ENCODE assay signal across 10 mouse cellular contexts in genomic region chr9:64240681-64241080, GRCm38 (mm10). TPM values are rescaled to one million over a fixed set of nuclear protein-coding genes. Genes with fewer than 3 reads are reported as not detected.
DNase-seq lines count a peak whose midpoint lies in the region; ATAC-seq and TF ChIP-seq lines count a peak whose summit lies in the region.
"Had no signal": no experiment of that assay in that cellular context is flagged by ENCODE, and none has a peak within 500 bp of the region (broad histone marks: within the 10 kb centered on the region; RNA-seq: fewer than 3 reads in every experiment).

No protein-coding gene starts in this region.

- DNase-seq in forebrain, embryonic 11.5 days (ENCODE audit: low spot score) = peak; percentile 49
- DNase-seq in ES-CJ7 (ENCODE audit: low read depth, low spot score) = peak; percentile 78
- DNase-seq in heart, adult 9 months (ENCODE audit: low spot score in 2 of 2) = peak; percentile 23 to 31
- no peak for DNase-seq in left cerebral cortex, adult 9 months (ENCODE audit: low spot score in 2 of 2)
- no peak for DNase-seq in natural killer cell, adult 2 months (ENCODE audit: low spot score in 2 of 2)
- no peak for DNase-seq in thymus, adult 2 months

- no peaks in the 10 kb centered on the region for H3K9me3 ChIP-seq in forebrain, embryonic 11.5 days (ENCODE audit: control insufficient read depth, low read length)
- H3K9me3 ChIP-seq in forebrain, embryonic 16.5 days (ENCODE audit: control insufficient read depth, low read length) = no peaks in the 10 kb centered on the region
- no peaks in the 10 kb centered on the region for H3K9me3 ChIP-seq in limb, embryonic 12.5 days
- H3K9me3 ChIP-seq: hindbrain, embryonic 15.5 days had no signal

- no peak overlapping the region for H3K4me3 ChIP-seq in forebrain, embryonic 11.5 days (ENCODE audit: low read depth, low read length)
- H3K4me3 ChIP-seq in forebrain, embryonic 16.5 days (replicated peaks; ENCODE audit: low read length) = no peak overlapping the region
- no peak overlapping the region for H3K4me3 ChIP-seq in limb, embryonic 12.5 days (replicated peaks)
- H3K4me3 ChIP-seq in thymus, adult 2 months (ENCODE audit: control insufficient read depth, insufficient read depth, low read length) = no peak overlapping the region
- H3K4me3 ChIP-seq: hindbrain, embryonic 15.5 days had no signal

- no peak for TF ChIP-seq CTCF in thymus, adult 2 months (IDR thresholded peaks at IDR 0.05; ENCODE audit: borderline replicate concordance, control insufficient read depth, extremely low read depth, insufficient read depth, low read length, poor library complexity)

- no peak for TF ChIP-seq POLR2A in thymus, adult 2 months (IDR thresholded peaks at IDR 0.05; ENCODE audit: control insufficient read depth, extremely low read depth, insufficient read depth, low read length, poor library complexity)

- H3K27me3 ChIP-seq in forebrain, embryonic 11.5 days (ENCODE audit: control insufficient read depth, insufficient read depth, low read length) = no peaks in the 10 kb centered on the region
- H3K27me3 ChIP-seq in forebrain, embryonic 16.5 days (replicated peaks; ENCODE audit: control insufficient read depth, insufficient read depth, low read length) = no peaks in the 10 kb centered on the region
- H3K27me3 ChIP-seq in limb, embryonic 12.5 days = no peaks in the 10 kb centered on the region
- no peaks in the 10 kb centered on the region for H3K27me3 ChIP-seq in thymus, adult 2 months (ENCODE audit: control insufficient read depth, insufficient read depth, low read length)
- H3K27me3 ChIP-seq: hindbrain, embryonic 15.5 days had no signal

- no peak overlapping the region for H3K4me2 ChIP-seq in forebrain, embryonic 11.5 days (ENCODE audit: low read depth, low read length, severe bottlenecking)
- no peak overlapping the region for H3K4me2 ChIP-seq in forebrain, embryonic 16.5 days (ENCODE audit: low read length)
- H3K4me2 ChIP-seq in limb, embryonic 12.5 days = no peak overlapping the region
- H3K4me2 ChIP-seq: hindbrain, embryonic 15.5 days had no signal

- no peak overlapping the region for H3K27ac ChIP-seq in forebrain, embryonic 11.5 days (ENCODE audit: low read depth, low read length)
- H3K27ac ChIP-seq in forebrain, embryonic 16.5 days (ENCODE audit: low read length) = no peak overlapping the region
- H3K27ac ChIP-seq in limb, embryonic 12.5 days = 0 out of 2 replicates have a peak overlapping the region, but pooled peaks have one; percentile 25
- no peak overlapping the region for H3K27ac ChIP-seq in thymus, adult 2 months (ENCODE audit: control insufficient read depth, insufficient read depth, low read length)
- H3K27ac ChIP-seq: hindbrain, embryonic 15.5 days had no signal

- H3K9ac ChIP-seq in forebrain, embryonic 11.5 days (ENCODE audit: low read length) = no peak overlapping the region
- no peak overlapping the region for H3K9ac ChIP-seq in forebrain, embryonic 16.5 days (replicated peaks; ENCODE audit: low read depth, low read length)
- H3K9ac ChIP-seq in limb, embryonic 12.5 days (replicated peaks) = no peak overlapping the region
- H3K9ac ChIP-seq: hindbrain, embryonic 15.5 days had no signal

- H3K4me1 ChIP-seq in forebrain, embryonic 11.5 days (replicated peaks; ENCODE audit: control insufficient read depth, insufficient read depth, low read length) = no peaks in the 10 kb centered on the region
- H3K4me1 ChIP-seq in forebrain, embryonic 16.5 days (replicated peaks; ENCODE audit: control insufficient read depth, insufficient read depth, low read length) = no peaks in the 10 kb centered on the region
- H3K4me1 ChIP-seq in limb, embryonic 12.5 days (replicated peaks) = peaks cover 10% of the 10 kb centered on the region
- H3K4me1 ChIP-seq in thymus, adult 2 months (replicated peaks; ENCODE audit: control insufficient read depth, insufficient read depth, low read length) = no peaks in the 10 kb centered on the region

- H3K36me3 ChIP-seq in forebrain, embryonic 11.5 days (ENCODE audit: control insufficient read depth, insufficient read depth, low read length) = no peaks in the 10 kb centered on the region
- no peaks in the 10 kb centered on the region for H3K36me3 ChIP-seq in forebrain, embryonic 16.5 days (ENCODE audit: control insufficient read depth, insufficient read depth)
- peaks cover 12% of the 10 kb centered on the region for H3K36me3 ChIP-seq in limb, embryonic 12.5 days
- H3K36me3 ChIP-seq in thymus, adult 2 months (ENCODE audit: control insufficient read depth, insufficient read depth, low read length) = no peaks in the 10 kb centered on the region
- H3K36me3 ChIP-seq: hindbrain, embryonic 15.5 days had no signal

- WGBS in forebrain, embryonic 11.5 days = 70% methylated on average over 8 of the region's 8 CpGs
- 76% methylated on average over 8 of the region's 8 CpGs for WGBS in forebrain, embryonic 16.5 days
- WGBS in limb, embryonic 12.5 days = 19% methylated on average over 8 of the region's 8 CpGs
- 83% methylated on average over 8 of the region's 8 CpGs for WGBS in thymus, adult 2 months

- no peak for ATAC-seq in forebrain, embryonic 11.5 days (replicated peaks; ENCODE audit: low FRiP score)
- ATAC-seq in forebrain, embryonic 16.5 days = no peak
- ATAC-seq in limb, embryonic 12.5 days (ENCODE audit: insufficient number of reproducible peaks, insufficient read depth, low FRiP score, low TSS enrichment, low read depth) = no peak
- ATAC-seq: activated CD4-positive, CD25-positive, alpha-beta regulatory T cell, adult 4 months had no signal

RNA-seq across cellular contexts. Expression of gene Uchl4, which starts 5.7 kb away (rescaled TPM):
- 3.7 and 4.9 TPM in 2 replicates for polyA plus RNA-seq in forebrain, embryonic 11.5 days (2014; fragmentation: Nextera tagmentation; extraction: Ambion mirVana)
- 2.4 and 2.5 TPM in 2 replicates for polyA plus RNA-seq in forebrain, embryonic 16.5 days (2015; fragmentation: Nextera tagmentation; extraction: Ambion mirVana)
- 3.8 and 4.8 TPM in 2 replicates for polyA plus RNA-seq in limb, embryonic 12.5 days (2016; fragmentation: Nextera tagmentation; extraction: Ambion mirVana)
- polyA plus RNA-seq in thymus, adult 2 months (2012; rRNA removed) = 0.18 TPM in 1 of 2 replicates, not detected in the other

RNA-seq across cellular contexts. Expression of gene Map2k1, which starts 12.8 kb away (rescaled TPM):
- 67.7 and 71.1 TPM in 2 replicates for polyA plus RNA-seq in forebrain, embryonic 11.5 days (2014; fragmentation: Nextera tagmentation; extraction: Ambion mirVana)
- polyA plus RNA-seq in forebrain, embryonic 16.5 days (2015; fragmentation: Nextera tagmentation; extraction: Ambion mirVana) = 53.6 and 54.6 TPM in 2 replicates
- polyA plus RNA-seq in limb, embryonic 12.5 days (2016; fragmentation: Nextera tagmentation; extraction: Ambion mirVana) = 71.6 and 77.1 TPM in 2 replicates
- 47.6 and 50.4 TPM in 2 replicates for polyA plus RNA-seq in thymus, adult 2 months (2012; rRNA removed)

RNA-seq across cellular contexts. Expression of gene Tipin, which starts 40.7 kb away (rescaled TPM):
- 300 and 304 TPM in 2 replicates for polyA plus RNA-seq in forebrain, embryonic 11.5 days (2014; fragmentation: Nextera tagmentation; extraction: Ambion mirVana)
- 106 and 120 TPM in 2 replicates for polyA plus RNA-seq in forebrain, embryonic 16.5 days (2015; fragmentation: Nextera tagmentation; extraction: Ambion mirVana)
- 264 TPM in 2 replicates for polyA plus RNA-seq in limb, embryonic 12.5 days (2016; fragmentation: Nextera tagmentation; extraction: Ambion mirVana)
- polyA plus RNA-seq in thymus, adult 2 months (2012; rRNA removed) = 16.5 and 19.1 TPM in 2 replicates

Comparison
In these comparisons a context has a peak if more than half of its experiments do, and no peak if none do; other contexts are left out.
1. DNase-seq: peak in forebrain, embryonic 11.5 days (single experiment), ES-CJ7 (single experiment) and heart, adult 9 months (2 of 2); none in left cerebral cortex, adult 9 months (0 of 2), natural killer cell, adult 2 months (0 of 2) and thymus, adult 2 months (single experiment).